Mouse (Mus musculus) bone marrow, adult 2 months (tissue): Measurements from ENCODE around the gene Cngb1.

ENCODE experiments used
- CTCF ChIP-seq: fragments of 200-500 bp; IDR thresholded peaks from 2 replicates; pipeline ENCODE4 v1.5.1; 2011; ENCODE audit warnings: low read length, control low read depth; ENCODE audit not compliant: control insufficient read depth, insufficient read depth
- POLR2A ChIP-seq: fragments of 200-500 bp; IDR thresholded peaks from 2 replicates; pipeline ENCODE4 v1.6.1; 2011; ENCODE audit warnings: low read depth, mild to moderate bottlenecking, control low read depth, low read length, borderline replicate concordance; ENCODE audit not compliant: control insufficient read depth

DNA sequence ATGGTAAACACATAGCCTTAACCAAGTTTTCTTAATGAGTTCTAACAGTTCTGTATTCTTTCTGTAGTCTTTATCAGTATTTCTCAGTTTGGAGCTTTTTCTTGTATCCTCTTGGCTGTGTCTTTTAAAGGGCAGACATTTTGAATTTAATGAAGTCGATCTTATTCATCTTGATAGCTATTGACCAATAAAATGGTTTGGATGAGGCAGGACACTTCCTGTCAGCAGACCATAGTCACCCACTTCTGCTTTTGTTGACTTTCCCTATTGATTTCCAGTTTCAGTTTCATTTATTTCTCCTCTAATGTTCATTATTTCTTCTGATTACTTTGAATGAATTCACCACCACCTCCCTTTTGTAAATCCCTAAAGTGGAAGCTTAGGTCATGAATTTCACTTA, 29.3 kb upstream of the Cngb1 start:
- TF ChIP-seq POLR2A (no peak), CTCF (no peak)
